Mouse (Mus musculus): ENCODE measurements around the gene Exoc6b.

Gene Exoc6b

DNA sequence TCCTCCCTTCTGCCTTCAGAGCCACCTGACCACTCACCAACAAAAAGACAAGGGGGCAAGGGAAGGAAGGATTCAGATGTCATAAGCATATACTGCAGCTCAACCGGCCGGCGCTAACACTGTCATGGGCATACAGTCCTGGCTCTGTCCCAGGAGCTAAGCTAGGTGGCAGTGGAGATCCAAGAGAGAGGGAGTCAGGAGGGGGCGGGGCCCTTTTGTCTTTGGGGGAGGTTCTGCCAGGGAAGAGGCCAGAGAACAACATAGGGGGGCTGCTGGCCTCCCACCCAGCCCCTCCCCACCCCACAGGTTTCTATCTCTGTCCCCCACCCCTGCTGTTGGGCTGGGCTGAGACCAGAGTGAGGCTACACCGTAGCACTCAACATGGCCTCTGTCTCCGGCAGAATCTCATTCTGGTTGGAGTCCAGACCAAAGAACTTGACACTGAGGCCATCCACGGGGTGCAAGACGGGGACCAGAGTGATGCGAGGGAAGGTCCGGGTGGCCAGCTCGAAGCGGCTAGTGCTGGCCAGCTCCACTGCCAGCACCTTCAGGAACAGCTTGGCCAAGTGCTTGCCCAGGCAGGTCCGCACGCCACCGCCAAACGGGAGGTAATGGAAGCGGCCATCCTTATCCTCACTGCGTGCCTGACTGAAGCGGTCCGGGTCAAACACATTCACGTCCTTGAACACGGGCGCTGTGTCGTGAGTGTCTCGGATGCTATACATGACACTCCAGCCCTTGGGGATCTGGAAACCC, 495.2 kb downstream of the Exoc6b start:
- in situ Hi-C loops (cut with MboI; ENCODE audit: unreplicated experiment in 2 of 2) = no loop called here

DNA sequence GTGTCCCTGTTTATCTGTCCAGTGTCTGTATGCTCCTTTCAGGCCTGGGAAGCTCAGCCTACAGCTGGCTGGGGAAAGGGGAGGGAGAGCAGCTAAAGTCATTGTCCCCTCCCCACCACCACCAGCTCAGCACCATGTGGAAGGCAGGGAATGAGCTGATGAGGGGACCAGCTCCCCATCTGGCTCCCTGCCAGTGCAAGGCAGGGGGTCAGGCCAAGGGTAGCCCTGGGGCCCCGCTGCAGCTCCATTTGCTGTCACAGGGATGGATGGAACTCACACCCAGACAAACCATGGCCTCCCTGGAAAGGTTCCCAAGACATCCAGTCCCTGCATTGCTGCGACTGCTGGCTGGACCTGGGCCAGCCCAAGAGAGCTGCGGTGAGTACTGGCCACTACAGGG, 499.3 kb downstream of the Exoc6b start:
- in situ Hi-C loops (cut with MboI; ENCODE audit: unreplicated experiment in 2 of 2) = no loop called here

DNA sequence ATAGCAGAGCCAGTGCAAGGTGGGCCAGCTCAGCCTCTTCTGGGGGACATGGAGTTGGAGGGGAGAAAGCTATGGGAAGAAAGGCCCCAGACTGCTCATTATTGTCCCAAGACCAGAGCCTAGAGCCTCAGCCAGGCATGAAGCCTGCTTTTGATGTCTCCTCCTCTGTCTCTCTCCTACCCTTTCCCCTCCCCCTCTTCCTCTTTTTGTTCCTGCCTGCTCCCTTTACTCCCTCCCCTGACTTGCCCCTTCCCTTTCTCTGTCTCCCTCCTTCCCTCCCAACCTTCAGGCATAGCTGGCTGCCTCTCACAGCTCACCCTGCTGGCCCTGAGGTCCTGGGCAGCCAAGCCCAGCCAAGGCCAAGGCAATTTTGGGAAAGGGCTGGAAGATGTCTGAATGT, 499.7 kb downstream of the Exoc6b start:
- in situ Hi-C loops (cut with MboI; ENCODE audit: unreplicated experiment in 2 of 2) = no loop called here

DNA sequence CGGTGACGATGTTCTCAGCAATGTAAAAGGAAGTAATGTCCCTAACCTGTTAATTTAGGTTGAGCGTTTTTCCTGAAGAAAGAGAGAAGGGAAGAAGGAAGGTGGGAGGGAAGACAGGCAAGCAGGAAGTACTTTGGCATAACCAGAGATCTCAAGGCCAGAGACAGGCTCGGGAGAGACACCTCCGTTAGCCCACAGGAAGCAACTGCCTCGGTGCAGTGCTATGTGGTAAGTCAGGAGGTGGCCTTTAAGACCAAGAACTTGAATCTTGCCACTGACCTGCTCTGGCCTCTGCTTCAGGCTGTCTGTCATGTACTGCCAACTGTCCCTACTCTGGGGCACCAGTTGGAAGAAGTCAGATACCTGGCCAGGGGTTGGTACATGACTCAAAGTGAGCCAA, 500.4 kb downstream of the Exoc6b start:
- in situ Hi-C loops (cut with MboI; ENCODE audit: unreplicated experiment in 2 of 2) = no loop called here
